Mouse (Mus musculus): Measurements from ENCODE around the gene Arvcf. TPM values are rescaled to one million over a fixed set of nuclear protein-coding genes. Genes with fewer than 3 reads are reported as not detected.

Gene Arvcf
- polyA plus RNA-seq, 1 experiment from 2014 or later: 23.5 TPM

DNA sequence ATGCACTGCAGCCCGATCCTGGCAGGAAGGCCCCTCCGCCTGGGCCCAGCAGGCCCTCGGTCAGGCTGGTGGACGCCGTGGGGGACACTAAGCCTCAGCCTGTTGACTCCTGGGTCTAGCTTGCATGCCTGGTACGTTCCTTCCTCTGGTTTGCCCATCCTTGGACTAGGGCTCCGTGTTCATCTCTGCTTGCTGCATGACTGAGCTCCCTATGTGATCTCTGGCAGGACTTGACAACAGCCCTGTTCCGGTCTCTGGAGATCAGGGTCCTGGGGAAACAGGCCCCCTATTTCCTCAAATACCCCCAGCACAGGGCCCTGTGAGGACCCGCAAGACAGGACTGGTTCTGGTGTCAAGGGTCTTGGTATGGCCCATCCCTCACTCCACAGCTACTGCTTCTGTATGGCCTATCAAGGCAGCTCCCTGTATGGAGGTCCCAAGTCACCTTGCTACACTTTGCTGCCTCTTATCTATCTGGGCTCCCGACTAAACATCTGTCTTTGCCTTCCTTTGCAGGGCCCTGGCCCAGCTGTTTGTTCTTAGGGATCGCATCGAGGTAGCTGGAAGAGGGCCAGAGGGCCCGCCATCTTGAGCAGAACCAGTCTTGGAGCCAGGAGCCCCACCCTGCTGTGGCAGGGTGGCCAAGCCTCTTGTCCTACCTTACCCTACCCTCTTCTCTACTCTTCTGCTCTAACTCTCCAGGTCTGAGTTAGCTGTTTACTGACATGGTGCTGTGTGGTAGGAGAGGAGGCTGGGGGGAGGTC is 57.3 kb downstream of the Arvcf start:
- WGBS: 81% methylated on average over 13 of the region's 13 CpGs
- Histone ChIP-seq H3K27ac (replicated peaks; ENCODE audit: low read depth, low read length) (no peak overlapping the region), H3K27me3 (replicated peaks; ENCODE audit: control insufficient read depth, insufficient read depth, low read length) (no peaks in the 10 kb centered on the region), H3K4me2 (ENCODE audit: low read depth, low read length) (no peak overlapping the region), H3K4me1 (ENCODE audit: control insufficient read depth, insufficient read depth, low read length) (0 out of 2 replicates have a peak, but pooled peaks cover 4% of the 10 kb centered on the region), H3K36me3 (ENCODE audit: control insufficient read depth, insufficient read depth, low read length) (peaks cover 52% of the 10 kb centered on the region), H3K9ac (ENCODE audit: low read depth, low read length) (no peak overlapping the region), H3K4me3 (ENCODE audit: low read depth, low read length) (no peak overlapping the region), H3K9me3 (ENCODE audit: control insufficient read depth, low read length) (no peaks in the 10 kb centered on the region)
- DNase-seq (ENCODE audit: low spot score) (no peak), ATAC-seq (ENCODE audit: low read depth) (no peak)

DNA sequence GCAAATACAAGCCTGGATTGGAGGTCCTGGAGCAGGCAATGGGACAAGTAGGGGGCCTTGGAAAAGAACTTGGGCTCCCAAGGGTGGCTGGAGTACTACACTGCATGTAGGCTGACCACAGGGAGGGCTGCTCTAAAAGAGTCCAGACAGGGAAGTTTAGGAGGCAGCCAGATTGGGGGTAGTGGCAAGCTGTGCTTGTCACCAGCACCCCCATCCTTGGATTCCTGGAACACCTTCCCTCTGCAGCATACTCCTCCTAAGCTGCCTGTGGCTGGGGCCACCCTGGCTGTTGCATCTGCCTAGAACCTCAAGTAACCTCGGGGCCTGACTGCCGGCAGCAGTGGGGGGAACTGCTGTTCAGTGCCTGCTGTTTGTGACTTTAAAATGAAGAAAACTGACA is 57.9 kb downstream of the Arvcf start:
- Histone ChIP-seq H3K4me1 (ENCODE audit: control insufficient read depth, insufficient read depth, low read length) (0 out of 2 replicates have a peak, but pooled peaks cover under 1% of the 10 kb centered on the region), H3K36me3 (ENCODE audit: control insufficient read depth, insufficient read depth, low read length) (peaks cover 58% of the 10 kb centered on the region), H3K4me3 (ENCODE audit: low read depth, low read length) (no peak overlapping the region), H3K4me2 (ENCODE audit: low read depth, low read length) (no peak overlapping the region), H3K27ac (replicated peaks; ENCODE audit: low read depth, low read length) (no peak overlapping the region), H3K9me3 (ENCODE audit: control insufficient read depth, low read length) (no peaks in the 10 kb centered on the region), H3K9ac (ENCODE audit: low read depth, low read length) (no peak overlapping the region), H3K27me3 (replicated peaks; ENCODE audit: control insufficient read depth, insufficient read depth, low read length) (no peaks in the 10 kb centered on the region)
- ATAC-seq (ENCODE audit: low read depth): no peak
- WGBS: 46% methylated on average over 2 of the region's 2 CpGs
- DNase-seq (ENCODE audit: low spot score): no peak

DNA sequence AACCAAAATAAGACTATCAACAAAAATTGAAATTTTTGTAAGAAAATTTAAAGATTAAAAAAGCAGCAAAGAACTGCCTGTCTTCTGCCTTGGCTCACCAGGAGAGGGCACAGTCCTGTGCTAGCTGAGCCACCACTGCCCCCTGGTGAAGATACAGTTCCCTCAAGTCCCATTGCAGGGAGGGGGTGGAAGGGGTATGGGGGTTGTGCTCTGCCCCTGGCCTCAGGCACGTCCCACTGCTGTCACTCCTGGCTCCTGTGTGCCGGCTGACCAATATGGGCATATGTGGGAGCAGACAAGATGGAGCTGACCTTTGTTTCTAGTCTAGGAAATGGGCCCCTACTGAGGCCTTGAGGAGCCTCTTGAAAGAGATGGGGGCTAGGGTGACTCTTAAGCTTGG is 58.3 kb downstream of the Arvcf start:
- H3K36me3 ChIP-seq (ENCODE audit: control insufficient read depth, insufficient read depth, low read length): peaks cover 63% of the 10 kb centered on the region
- DNase-seq (ENCODE audit: low spot score): peak; percentile 67
- ATAC-seq (ENCODE audit: low read depth): peak; percentile 56
- H3K27ac ChIP-seq (replicated peaks; ENCODE audit: low read depth, low read length): no peak overlapping the region
- H3K4me3 ChIP-seq (ENCODE audit: low read depth, low read length): no peak overlapping the region
- no peak overlapping the region for H3K4me2 ChIP-seq (ENCODE audit: low read depth, low read length)
- no peaks in the 10 kb centered on the region for H3K4me1 ChIP-seq (ENCODE audit: control insufficient read depth, insufficient read depth, low read length)
- WGBS: 22% methylated on average over 2 of the region's 2 CpGs
- H3K27me3 ChIP-seq (replicated peaks; ENCODE audit: control insufficient read depth, insufficient read depth, low read length): no peaks in the 10 kb centered on the region
- no peak overlapping the region for H3K9ac ChIP-seq (ENCODE audit: low read depth, low read length)
- no peaks in the 10 kb centered on the region for H3K9me3 ChIP-seq (ENCODE audit: control insufficient read depth, low read length)

- no peak for ATAC-seq (ENCODE audit: low read depth)
- H3K4me1 ChIP-seq (ENCODE audit: control insufficient read depth, insufficient read depth, low read length): no peaks in the 10 kb centered on the region
- no peak overlapping the region for H3K9ac ChIP-seq (ENCODE audit: low read depth, low read length)
- H3K27me3 ChIP-seq (replicated peaks; ENCODE audit: control insufficient read depth, insufficient read depth, low read length): no peaks in the 10 kb centered on the region
- peak; percentile 35 for DNase-seq (ENCODE audit: low spot score)
- H3K9me3 ChIP-seq (ENCODE audit: control insufficient read depth, low read length): no peaks in the 10 kb centered on the region
- no peak overlapping the region for H3K27ac ChIP-seq (replicated peaks; ENCODE audit: low read depth, low read length)
- peaks cover 66% of the 10 kb centered on the region for H3K36me3 ChIP-seq (ENCODE audit: control insufficient read depth, insufficient read depth, low read length)
- no peak overlapping the region for H3K4me2 ChIP-seq (ENCODE audit: low read depth, low read length)
- no peak overlapping the region for H3K4me3 ChIP-seq (ENCODE audit: low read depth, low read length)
- 69% methylated on average over 7 of the region's 7 CpGs for WGBS
Measured at GRCm38 (mm10) chr16:18407912-18408311, 59.9 kb downstream of the Arvcf start.

GRCm38 (mm10) chr16:18409776-18410175 is 61.8 kb downstream of the Arvcf start:
- ATAC-seq (ENCODE audit: low read depth): no peak
- H3K36me3 ChIP-seq (ENCODE audit: control insufficient read depth, insufficient read depth, low read length): peaks cover 49% of the 10 kb centered on the region

GRCm38 (mm10) chr16:18410418-18410817 is 62.4 kb downstream of the Arvcf start:
- peaks cover 44% of the 10 kb centered on the region for H3K36me3 ChIP-seq (ENCODE audit: control insufficient read depth, insufficient read depth, low read length)
- no peak for DNase-seq (ENCODE audit: low spot score)
- ATAC-seq (ENCODE audit: low read depth): no peak
- WGBS: 69% methylated on average over 5 of the region's 5 CpGs
- H3K9ac ChIP-seq (ENCODE audit: low read depth, low read length): no peak overlapping the region
- no peak overlapping the region for H3K4me2 ChIP-seq (ENCODE audit: low read depth, low read length)
- H3K4me1 ChIP-seq (ENCODE audit: control insufficient read depth, insufficient read depth, low read length): no peaks in the 10 kb centered on the region
- no peak overlapping the region for H3K4me3 ChIP-seq (ENCODE audit: low read depth, low read length)
- H3K9me3 ChIP-seq (ENCODE audit: control insufficient read depth, low read length): no peaks in the 10 kb centered on the region
- no peak overlapping the region for H3K27ac ChIP-seq (replicated peaks; ENCODE audit: low read depth, low read length)
- no peaks in the 10 kb centered on the region for H3K27me3 ChIP-seq (replicated peaks; ENCODE audit: control insufficient read depth, insufficient read depth, low read length)

More at GRCm38 (mm10) chr16:18409776-18410175, 61.8 kb downstream of the Arvcf start:
- Histone ChIP-seq H3K4me1 (ENCODE audit: control insufficient read depth, insufficient read depth, low read length) (no peaks in the 10 kb centered on the region), H3K27ac (replicated peaks; ENCODE audit: low read depth, low read length) (no peak overlapping the region), H3K27me3 (replicated peaks; ENCODE audit: control insufficient read depth, insufficient read depth, low read length) (no peaks in the 10 kb centered on the region), H3K9ac (ENCODE audit: low read depth, low read length) (no peak overlapping the region), H3K4me3 (ENCODE audit: low read depth, low read length) (no peak overlapping the region), H3K4me2 (ENCODE audit: low read depth, low read length) (no peak overlapping the region), H3K9me3 (ENCODE audit: control insufficient read depth, low read length) (no peaks in the 10 kb centered on the region)
- 72% methylated on average over 4 of the region's 4 CpGs for WGBS
- no peak for DNase-seq (ENCODE audit: low spot score)

- no peaks in the 10 kb centered on the region for H3K9me3 ChIP-seq (ENCODE audit: control insufficient read depth, low read length)
- peaks cover 3% of the 10 kb centered on the region; the same call in 1 of the 2 replicates for H3K4me1 ChIP-seq (ENCODE audit: control insufficient read depth, insufficient read depth, low read length)
- H3K27ac ChIP-seq (replicated peaks; ENCODE audit: low read depth, low read length): no peak overlapping the region
- H3K4me2 ChIP-seq (ENCODE audit: low read depth, low read length): no peak overlapping the region
- ATAC-seq (ENCODE audit: low read depth) (no peak), DNase-seq (ENCODE audit: low spot score) (no peak)
- H3K36me3 ChIP-seq (ENCODE audit: control insufficient read depth, insufficient read depth, low read length): peaks cover 44% of the 10 kb centered on the region
- no peak overlapping the region for H3K4me3 ChIP-seq (ENCODE audit: low read depth, low read length)
- 83% methylated on average over 13 of the region's 13 CpGs for WGBS
- no peak overlapping the region for H3K9ac ChIP-seq (ENCODE audit: low read depth, low read length)
- H3K27me3 ChIP-seq (replicated peaks; ENCODE audit: control insufficient read depth, insufficient read depth, low read length): no peaks in the 10 kb centered on the region
Measured at GRCm38 (mm10) chr16:18411026-18411649, 63.2 kb downstream of the Arvcf start.

- peaks cover 11% of the 10 kb centered on the region for H3K4me1 ChIP-seq (ENCODE audit: control insufficient read depth, insufficient read depth, low read length)
- no peak overlapping the region for H3K27ac ChIP-seq (replicated peaks; ENCODE audit: low read depth, low read length)
- WGBS: 83% methylated on average over 11 of the region's 12 CpGs
- no peaks in the 10 kb centered on the region for H3K9me3 ChIP-seq (ENCODE audit: control insufficient read depth, low read length)
- H3K9ac ChIP-seq (ENCODE audit: low read depth, low read length): no peak overlapping the region
- no peak overlapping the region for H3K4me3 ChIP-seq (ENCODE audit: low read depth, low read length)
- DNase-seq (ENCODE audit: low spot score) (no peak), ATAC-seq (ENCODE audit: low read depth) (no peak)
- no peak overlapping the region for H3K4me2 ChIP-seq (ENCODE audit: low read depth, low read length)
- H3K36me3 ChIP-seq (ENCODE audit: control insufficient read depth, insufficient read depth, low read length): peaks cover 41% of the 10 kb centered on the region
- no peaks in the 10 kb centered on the region for H3K27me3 ChIP-seq (replicated peaks; ENCODE audit: control insufficient read depth, insufficient read depth, low read length)
Measured at GRCm38 (mm10) chr16:18411802-18412476, 64.0 kb downstream of the Arvcf start.
